Mouse (Mus musculus): Measurements from ENCODE around the gene Apoa1.

DNA sequence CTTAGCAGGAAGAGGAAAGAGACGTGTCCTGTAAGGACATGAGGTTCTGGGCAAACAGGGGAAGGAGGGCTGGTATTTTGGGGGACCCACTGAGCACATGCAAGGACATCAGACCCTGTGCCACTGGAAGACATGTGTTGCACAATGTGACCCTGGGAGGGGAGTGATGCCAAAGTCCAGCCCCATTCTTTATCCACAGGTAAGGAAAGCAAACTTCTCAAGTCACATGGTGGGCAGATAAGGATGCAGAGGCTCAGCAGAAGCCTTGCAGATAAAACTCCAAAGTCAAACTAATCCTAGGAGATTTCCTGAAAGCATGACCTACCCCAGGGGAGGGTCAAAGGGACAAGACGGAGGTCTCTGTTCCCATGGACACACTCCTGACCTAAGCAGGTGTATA, 13.4 kb downstream of the Apoa1 start:
- TF ChIP-seq CHD2 (IDR thresholded peaks at IDR 0.05; ENCODE audit: low read depth, low read length) (no peak), ZNF384 (IDR thresholded peaks at IDR 0.05; ENCODE audit: low read depth, low read length) (no peak), HCFC1 (IDR thresholded peaks at IDR 0.05; ENCODE audit: borderline replicate concordance, insufficient read depth, low read length) (no peak), MAFK (IDR thresholded peaks at IDR 0.05; ENCODE audit: insufficient read depth, low read depth, low read length) (no peak), ZC3H11A (IDR thresholded peaks at IDR 0.05; ENCODE audit: borderline replicate concordance, low read depth, low read length) (no peak)

Data from ES-E14 (cell line).